Mouse (Mus musculus): ENCODE measurements around the gene Mgat4d.

GRCm38 (mm10) chr8:83332864-83333263 is 15.4 kb upstream of the Mgat4d start:
- TF ChIP-seq CTCF (IDR thresholded peaks at IDR 0.05; ENCODE audit: extremely low read depth, insufficient read depth, insufficient read length, insufficient replicate concordance) (no peak), POLR2A (IDR thresholded peaks at IDR 0.05; ENCODE audit: low read depth, low read length) (no peak)

All from spleen, adult 2 months (tissue).